Mouse (Mus musculus) midbrain, embryonic 10.5 days (tissue): ENCODE measurements around the gene Syne1. TPM values are rescaled to one million over a fixed set of nuclear protein-coding genes. Genes with fewer than 3 reads are reported as not detected.

ENCODE experiments used
- DNase-seq: peaks from one replicate; pipeline ENCODE4 v3.0.0-alpha.2; 2017; ENCODE audit warnings: low spot score
- H3K27ac ChIP-seq: fragments of 300-500 bp; sonication (generic); replicated peaks from 2 replicates; pipeline ENCODE4 v1.5.1; 2016; ENCODE audit warnings: mild to moderate bottlenecking
- H3K27me3 ChIP-seq: fragments of 300-500 bp; sonication (generic); 2 replicates; pipeline ENCODE4 v1.6.1; 2016; ENCODE audit warnings: low read depth, mild to moderate bottlenecking; ENCODE audit not compliant: poor library complexity, severe bottlenecking
- H3K36me3 ChIP-seq: fragments of 300-500 bp; sonication (generic); 2 replicates; pipeline ENCODE4 v1.6.1; 2016; ENCODE audit warnings: mild to moderate bottlenecking, moderate library complexity
- H3K4me1 ChIP-seq: fragments of 300-500 bp; sonication (generic); 2 replicates; pipeline ENCODE4 v1.6.1; 2016
- H3K4me3 ChIP-seq: fragments of 300-500 bp; sonication (generic); 2 replicates; pipeline ENCODE4 v1.5.1; 2016; ENCODE audit warnings: mild to moderate bottlenecking, moderate library complexity
- H3K9me3 ChIP-seq: fragments of 300-500 bp; sonication (generic); replicated peaks from 2 replicates; pipeline ENCODE4 v1.6.1; 2016; ENCODE audit warnings: mild to moderate bottlenecking
- WGBS: fragments of 180-500 bp; shearing (Covaris S2); methylation state at CpG from one replicate; pipeline ENCODE4 v1.1.7; 2016; 5-methylcytosine and 5-hydroxymethylcytosine counted together
- polyA plus RNA-seq: library from polyadenylated mRNA; unstranded; fragments of >200 nt; fragmentation: Nextera tagmentation; extraction: Ambion mirVana; gene quantifications from 2 replicates; pipeline ENCODE4 v1.2.1, GENCODE M21; 2016

The Syne1 gene
- polyA plus RNA-seq, 1 experiment from 2014 or later = 1.6 TPM

DNA sequence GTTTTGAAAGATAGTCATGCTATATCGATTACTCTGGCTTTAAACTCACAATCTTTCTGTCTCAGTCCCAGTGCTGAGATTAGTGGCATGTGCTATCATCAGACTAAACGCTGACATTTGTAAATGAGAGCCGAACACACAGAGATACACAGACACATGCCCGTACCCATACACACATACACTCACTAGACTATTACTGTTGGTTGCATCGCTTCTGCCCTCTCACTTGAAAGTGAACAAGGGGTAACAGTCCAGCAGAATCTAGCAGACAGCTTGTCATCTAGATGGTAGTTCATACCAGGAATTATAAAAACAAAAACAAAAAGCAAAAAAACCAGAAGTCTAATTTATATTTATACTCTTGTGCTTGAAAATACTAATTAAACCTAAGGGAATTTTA lies 355.0 kb downstream of the Syne1 start:
- H3K27me3 ChIP-seq = no peaks in the 10 kb centered on the region
- 91% methylated on average over 5 of the region's 5 CpGs for WGBS
- DNase-seq = no peak
- H3K36me3 ChIP-seq = no peaks in the 10 kb centered on the region
- H3K4me1 ChIP-seq = peaks cover 8% of the 10 kb centered on the region
- no peaks in the 10 kb centered on the region for H3K9me3 ChIP-seq
- H3K27ac ChIP-seq = no peak overlapping the region
- no peak overlapping the region for H3K4me3 ChIP-seq

DNA sequence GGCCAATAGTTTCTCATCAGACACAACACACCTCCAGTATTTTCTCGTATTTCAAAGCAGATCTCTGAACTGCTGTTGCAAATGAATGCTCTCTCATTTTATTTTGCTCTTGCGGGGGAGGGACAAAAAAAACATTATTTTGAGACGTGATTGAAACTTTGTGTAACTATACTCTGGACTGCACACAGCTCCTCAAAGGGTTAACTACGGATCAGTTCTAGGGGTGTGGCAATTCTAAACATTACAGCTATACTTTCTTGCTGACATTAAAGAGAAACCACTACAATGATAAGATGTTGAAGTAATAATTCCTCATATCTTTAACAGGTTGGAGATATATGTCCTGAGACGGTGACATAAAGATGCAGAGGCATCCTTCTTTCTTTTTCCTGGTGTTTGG lies 356.0 kb downstream of the Syne1 start:
- 75% methylated on average over 5 of the region's 5 CpGs for WGBS
- Histone ChIP-seq H3K9me3 (no peaks in the 10 kb centered on the region), H3K27ac (no peak overlapping the region), H3K27me3 (no peaks in the 10 kb centered on the region), H3K4me3 (no peak overlapping the region), H3K4me1 (peaks cover 8% of the 10 kb centered on the region), H3K36me3 (no peaks in the 10 kb centered on the region)
- no peak for DNase-seq

- 0% methylated on average over 13 of the region's 13 CpGs for WGBS
- Histone ChIP-seq H3K36me3 (no peaks in the 10 kb centered on the region), H3K27me3 (no peaks in the 10 kb centered on the region), H3K4me3 (peak overlapping the region; percentile 60), H3K9me3 (no peaks in the 10 kb centered on the region), H3K4me1 (peaks cover 8% of the 10 kb centered on the region), H3K27ac (peak overlapping the region; percentile 83)
- DNase-seq = peak; percentile 81
Observed at GRCm38 (mm10) chr10:5194671-5195234, 356.5 kb downstream of the Syne1 start.

DNA sequence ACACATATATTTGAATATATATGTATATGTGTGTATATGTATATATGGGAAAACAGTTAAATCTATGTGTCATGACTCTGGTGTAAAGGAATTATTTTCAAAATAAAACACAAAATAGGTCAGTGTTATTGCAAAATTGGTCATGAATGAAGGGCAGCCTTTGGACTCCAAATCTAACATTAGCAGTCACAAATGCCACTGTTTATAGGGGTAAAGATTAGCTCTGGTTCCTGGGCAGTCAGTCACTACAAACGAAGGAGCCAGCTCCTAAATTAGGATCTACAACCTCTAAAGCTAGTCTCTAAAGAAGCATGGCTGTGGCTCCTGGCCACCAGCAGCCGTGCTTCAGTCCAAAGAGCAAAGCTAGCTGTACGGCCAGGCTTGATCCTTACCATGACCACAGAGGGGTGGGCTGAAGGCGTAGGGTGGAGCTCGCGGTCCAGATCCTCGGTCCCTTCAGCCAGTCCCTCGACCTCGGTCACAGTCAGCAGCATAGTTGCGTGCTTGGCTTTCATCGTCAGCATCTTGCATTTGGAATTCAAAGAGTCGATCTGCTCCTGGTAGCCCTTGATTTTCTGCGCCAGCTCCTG lies 357.1 kb downstream of the Syne1 start:
- H3K4me1 ChIP-seq = peaks cover 8% of the 10 kb centered on the region
- H3K9me3 ChIP-seq = no peaks in the 10 kb centered on the region
- peak overlapping the region; percentile 60 for H3K4me3 ChIP-seq
- H3K27me3 ChIP-seq = no peaks in the 10 kb centered on the region
- peak; percentile 73 for DNase-seq
- WGBS = under 1% methylated on average over 13 of the region's 13 CpGs
- no peaks in the 10 kb centered on the region for H3K36me3 ChIP-seq
- H3K27ac ChIP-seq = peak overlapping the region; percentile 83

- Histone ChIP-seq H3K4me3 (no peak overlapping the region), H3K27ac (no peak overlapping the region), H3K27me3 (no peaks in the 10 kb centered on the region), H3K4me1 (peaks cover 8% of the 10 kb centered on the region), H3K9me3 (no peaks in the 10 kb centered on the region), H3K36me3 (no peaks in the 10 kb centered on the region)
- WGBS = 84% methylated on average over 9 of the region's 9 CpGs
- DNase-seq = no peak
Observed at GRCm38 (mm10) chr10:5192861-5193490, 358.3 kb downstream of the Syne1 start.

GRCm38 (mm10) chr10:5190756-5191155 lies 360.5 kb downstream of the Syne1 start:
- H3K4me1 ChIP-seq = peaks cover 8% of the 10 kb centered on the region
- H3K4me3 ChIP-seq = no peak overlapping the region
- WGBS = 84% methylated on average over 4 of the region's 4 CpGs
- DNase-seq = no peak
- no peaks in the 10 kb centered on the region for H3K9me3 ChIP-seq
- no peaks in the 10 kb centered on the region for H3K27me3 ChIP-seq
- H3K36me3 ChIP-seq = no peaks in the 10 kb centered on the region
- no peak overlapping the region for H3K27ac ChIP-seq

GRCm38 (mm10) chr10:5188890-5189289 lies 362.4 kb downstream of the Syne1 start:
- H3K4me1 ChIP-seq = no peaks in the 10 kb centered on the region
- no peak for DNase-seq
- no peak overlapping the region for H3K4me3 ChIP-seq
- H3K27ac ChIP-seq = no peak overlapping the region
- H3K9me3 ChIP-seq = no peaks in the 10 kb centered on the region
- H3K27me3 ChIP-seq = no peaks in the 10 kb centered on the region
- H3K36me3 ChIP-seq = no peaks in the 10 kb centered on the region

- no peak for DNase-seq
- H3K27me3 ChIP-seq = no peaks in the 10 kb centered on the region
- 86% methylated on average over 19 of the region's 19 CpGs for WGBS
- H3K36me3 ChIP-seq = no peaks in the 10 kb centered on the region
- no peaks in the 10 kb centered on the region for H3K9me3 ChIP-seq
- H3K4me3 ChIP-seq = no peak overlapping the region
- H3K4me1 ChIP-seq = no peaks in the 10 kb centered on the region
- no peak overlapping the region for H3K27ac ChIP-seq
Observed at GRCm38 (mm10) chr10:5185156-5186083, 365.9 kb downstream of the Syne1 start.

- H3K27me3 ChIP-seq = no peaks in the 10 kb centered on the region
- no peaks in the 10 kb centered on the region for H3K36me3 ChIP-seq
- H3K9me3 ChIP-seq = no peaks in the 10 kb centered on the region
- H3K27ac ChIP-seq = no peak overlapping the region
- WGBS = 91% methylated on average over 4 of the region's 4 CpGs
- no peak overlapping the region for H3K4me3 ChIP-seq
- no peak for DNase-seq
- no peaks in the 10 kb centered on the region for H3K4me1 ChIP-seq
Observed at GRCm38 (mm10) chr10:5181771-5182176, 369.5 kb downstream of the Syne1 start.

DNA sequence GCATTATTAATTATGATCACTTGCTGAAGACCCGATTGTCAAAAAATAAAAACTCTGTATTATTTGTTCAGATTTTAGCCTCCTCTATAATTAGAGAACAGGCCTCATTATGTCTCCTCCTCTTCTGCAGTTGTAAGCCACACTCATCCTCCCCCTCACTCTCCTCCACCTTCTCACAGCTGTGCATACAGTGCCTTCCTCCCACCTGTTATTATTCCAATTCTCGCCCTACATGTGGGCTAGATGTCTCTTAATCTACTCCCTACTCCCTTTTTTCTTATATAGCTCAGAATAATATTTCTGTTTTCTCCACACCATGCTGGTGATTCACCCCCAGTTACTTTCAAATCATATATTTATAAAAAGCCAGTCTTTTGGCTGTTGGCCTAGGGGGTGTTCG lies 371.4 kb downstream of the Syne1 start:
- 85% methylated on average over 3 of the region's 3 CpGs for WGBS
- Histone ChIP-seq H3K36me3 (no peaks in the 10 kb centered on the region), H3K27ac (no peak overlapping the region), H3K27me3 (no peaks in the 10 kb centered on the region), H3K9me3 (no peaks in the 10 kb centered on the region), H3K4me3 (no peak overlapping the region), H3K4me1 (0 out of 2 replicates have a peak, but pooled peaks cover 3% of the 10 kb centered on the region)
- no peak for DNase-seq

GRCm38 (mm10) chr10:5177446-5178015 lies 373.8 kb downstream of the Syne1 start:
- Histone ChIP-seq H3K27me3 (no peaks in the 10 kb centered on the region), H3K9me3 (no peaks in the 10 kb centered on the region), H3K36me3 (no peaks in the 10 kb centered on the region), H3K4me1 (0 out of 2 replicates have a peak, but pooled peaks cover 3% of the 10 kb centered on the region), H3K27ac (no peak overlapping the region), H3K4me3 (no peak overlapping the region)
- no peak for DNase-seq
- WGBS = 77% methylated on average over 9 of the region's 9 CpGs

- H3K9me3 ChIP-seq = no peaks in the 10 kb centered on the region
- DNase-seq = no peak
- 86% methylated on average over 2 of the region's 2 CpGs for WGBS
Observed at GRCm38 (mm10) chr10:5176371-5176770, 374.9 kb downstream of the Syne1 start.

More at GRCm38 (mm10) chr10:5176371-5176770, 374.9 kb downstream of the Syne1 start:
- Histone ChIP-seq H3K27me3 (no peaks in the 10 kb centered on the region), H3K4me3 (no peak overlapping the region), H3K4me1 (0 out of 2 replicates have a peak, but pooled peaks cover 3% of the 10 kb centered on the region), H3K36me3 (no peaks in the 10 kb centered on the region), H3K27ac (no peak overlapping the region)
